Mouse (Mus musculus) intestine, embryonic 16.5 days (tissue): ENCODE results near the gene Ppp4r3b. TPM values are rescaled to one million over a fixed set of nuclear protein-coding genes. Genes with fewer than 3 reads are reported as not detected.

Experiments
- ATAC-seq: fragments of 200-750 bp; cut with Nextera tagmentation; 2 replicates; pipeline ENCODE4 v1.8.0; 2017; ENCODE audit warnings: moderate TSS enrichment, moderate library complexity
- H3K27ac ChIP-seq: fragments of 300-500 bp; sonication (generic); 2 replicates; pipeline ENCODE4 v1.5.1; 2014; ENCODE audit warnings: mild to moderate bottlenecking, low read length
- H3K27me3 ChIP-seq: fragments of 300-500 bp; sonication (generic); replicated peaks from 2 replicates; pipeline ENCODE4 v1.6.1; 2014; ENCODE audit warnings: low read length, control low read depth, mixed read lengths; ENCODE audit not compliant: control insufficient read depth, insufficient read depth
- H3K36me3 ChIP-seq: fragments of 300-500 bp; sonication (generic); 2 replicates; pipeline ENCODE4 v1.6.1; 2014; ENCODE audit warnings: low read length, control low read depth; ENCODE audit not compliant: control insufficient read depth, insufficient read depth
- H3K4me1 ChIP-seq: fragments of 300-500 bp; sonication (generic); 2 replicates; pipeline ENCODE4 v1.6.1; 2014; ENCODE audit warnings: low read length, control low read depth, mixed read lengths; ENCODE audit not compliant: control insufficient read depth, insufficient read depth
- H3K4me2 ChIP-seq: fragments of 300-500 bp; sonication (generic); 2 replicates; pipeline ENCODE4 v1.6.1; 2014; ENCODE audit warnings: low read depth, low read length, control low read depth
- H3K4me3 ChIP-seq: fragments of 300-500 bp; sonication (generic); 2 replicates; pipeline ENCODE4 v1.5.1; 2014; ENCODE audit warnings: mild to moderate bottlenecking, low read length
- H3K9ac ChIP-seq: fragments of 300-500 bp; sonication (generic); 2 replicates; pipeline ENCODE4 v1.6.1; 2014; ENCODE audit warnings: low read depth, low read length
- H3K9me3 ChIP-seq: fragments of 300-500 bp; sonication (generic); 2 replicates; pipeline ENCODE4 v1.6.1; 2016; ENCODE audit warnings: low read length, control low read depth; ENCODE audit not compliant: control insufficient read depth
- WGBS: fragments of 180-500 bp; shearing (Covaris S2); extraction: QIAGEN DNeasy Blood & Tissue Kit; methylation state at CpG from one replicate; pipeline ENCODE4 v1.1.7; 2014; 5-methylcytosine and 5-hydroxymethylcytosine counted together
- polyA plus RNA-seq: library from polyadenylated mRNA; unstranded; fragments of >200 nt; fragmentation: Nextera tagmentation; extraction: Ambion mirVana; gene quantifications from 2 replicates; pipeline ENCODE4 v1.2.1, GENCODE M21; 2015

Gene Ppp4r3b
- 74.7 and 78.0 TPM in 2 replicates for polyA plus RNA-seq

GRCm38 (mm10) chr11:29172563-29173124, at the start of gene Ppp4r3b:
Gene Ppp4r3b, plus strand, starts transcription at chr11:29172890.
- Histone ChIP-seq H3K36me3 (no peaks in the 10 kb centered on the region), H3K27me3 (no peaks in the 10 kb centered on the region), H3K9me3 (no peaks in the 10 kb centered on the region), H3K4me2 (peak within 1 kb of the TSS; percentile 81), H3K4me3 (peak within 1 kb of the TSS; percentile 98), H3K27ac (peak within 1 kb of the TSS; percentile 95), H3K4me1 (peaks cover 8% of the 10 kb centered on the region), H3K9ac (peak within 1 kb of the TSS; percentile 99)
- ATAC-seq: peak; percentile 97
- under 1% methylated on average over 50 of the region's 50 CpGs for WGBS

DNA sequence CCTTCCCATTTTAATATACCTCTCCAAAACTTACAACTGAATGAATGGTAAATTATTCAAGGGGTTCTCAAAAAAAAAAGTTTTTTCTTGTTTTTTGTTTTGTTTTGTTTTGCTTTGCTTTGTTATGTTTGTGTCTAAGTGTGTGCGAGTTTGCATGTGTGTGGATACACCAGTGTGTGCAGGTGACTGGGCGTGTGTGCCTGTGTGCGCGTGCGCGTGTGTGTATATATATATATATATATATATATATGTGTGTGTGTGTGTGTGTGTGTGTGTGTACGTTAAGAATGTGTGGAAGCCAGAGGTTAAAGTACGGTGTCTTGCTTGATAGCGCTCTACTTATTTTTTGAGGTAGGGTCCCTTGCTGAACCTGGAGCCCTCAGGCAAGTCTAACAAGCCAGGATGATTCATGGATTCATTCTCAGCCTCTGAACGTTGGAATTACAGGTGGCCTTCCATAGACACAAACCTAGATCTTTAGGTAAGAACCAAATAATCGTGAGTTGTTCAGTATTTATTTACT, 42.8 kb upstream of the Ppp4r3b start:
- ATAC-seq: peak; percentile 56
- no peaks in the 10 kb centered on the region for H3K27me3 ChIP-seq
- peak overlapping the region; percentile 81 for H3K4me3 ChIP-seq
- H3K9ac ChIP-seq: peak overlapping the region; percentile 54
- peak overlapping the region; percentile 47 for H3K4me2 ChIP-seq
- no peaks in the 10 kb centered on the region for H3K36me3 ChIP-seq
- no peak overlapping the region for H3K27ac ChIP-seq
- no peaks in the 10 kb centered on the region for H3K9me3 ChIP-seq
- 59% methylated on average over 11 of the region's 11 CpGs for WGBS
- H3K4me1 ChIP-seq: peaks cover 3% of the 10 kb centered on the region; the same call in 1 of the 2 replicates

DNA sequence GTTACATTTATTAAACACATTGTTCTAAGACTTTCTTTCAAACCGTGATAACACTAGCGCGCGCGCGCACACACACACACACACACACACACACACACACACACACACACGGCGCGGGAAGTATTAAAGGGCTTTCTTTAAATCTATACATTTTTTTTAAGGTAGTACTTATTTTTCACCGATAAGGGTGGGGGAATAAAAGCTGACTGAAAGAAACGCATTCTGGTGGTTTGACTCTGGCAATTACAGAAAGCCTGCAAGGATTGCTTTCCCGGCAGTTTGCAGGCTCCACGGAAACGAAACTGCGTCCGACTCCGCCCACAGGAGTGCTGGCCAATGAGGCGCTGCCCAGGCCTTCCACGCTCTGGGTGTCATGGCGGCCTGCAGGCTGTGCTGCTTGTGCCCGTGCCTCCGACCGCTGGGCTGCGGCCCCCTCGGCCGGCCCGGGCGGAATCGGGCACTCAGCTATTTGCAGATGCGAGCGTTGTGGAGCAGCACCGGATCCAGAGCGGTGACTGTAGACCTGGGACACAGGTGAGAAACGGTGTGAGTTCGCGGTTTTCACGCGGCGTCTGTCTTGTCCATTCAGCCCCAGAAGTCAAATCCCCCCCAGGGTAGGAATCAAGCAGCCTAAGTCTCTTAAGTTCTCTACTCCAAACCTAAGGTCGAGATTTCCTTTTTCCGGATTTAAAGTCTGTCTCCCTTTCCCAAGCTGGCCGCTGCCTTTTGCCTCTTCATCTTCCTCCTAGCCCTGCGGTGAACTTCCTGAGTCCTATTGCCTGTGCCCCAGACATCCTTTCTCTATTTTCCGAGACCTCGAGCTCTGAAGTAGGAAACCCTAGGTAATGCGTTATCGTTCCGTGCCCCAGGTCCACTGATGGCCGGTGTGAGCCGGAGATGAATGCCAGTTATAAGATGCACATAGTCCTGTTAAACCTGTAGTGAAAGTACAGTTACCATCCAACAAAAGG, 42.0 kb upstream of the Ppp4r3b start, which contains the start of gene Pnpt1:
Pnpt1 (plus strand) TSS at position 360 of the 971 bp plus-strand sequence.
- Histone ChIP-seq H3K4me1 (peaks cover 3% of the 10 kb centered on the region; the same call in 1 of the 2 replicates), H3K4me3 (peak within 1 kb of the TSS; percentile 81), H3K36me3 (no peaks in the 10 kb centered on the region), H3K27ac (peak within 1 kb of the TSS; percentile 45; the same call in 1 of the 2 replicates), H3K4me2 (peak within 1 kb of the TSS; percentile 53), H3K9me3 (no peaks in the 10 kb centered on the region), H3K27me3 (no peaks in the 10 kb centered on the region), H3K9ac (peak within 1 kb of the TSS; percentile 86)
- ATAC-seq: peak; percentile 100
- WGBS: 3% methylated on average over 50 of the region's 50 CpGs

DNA sequence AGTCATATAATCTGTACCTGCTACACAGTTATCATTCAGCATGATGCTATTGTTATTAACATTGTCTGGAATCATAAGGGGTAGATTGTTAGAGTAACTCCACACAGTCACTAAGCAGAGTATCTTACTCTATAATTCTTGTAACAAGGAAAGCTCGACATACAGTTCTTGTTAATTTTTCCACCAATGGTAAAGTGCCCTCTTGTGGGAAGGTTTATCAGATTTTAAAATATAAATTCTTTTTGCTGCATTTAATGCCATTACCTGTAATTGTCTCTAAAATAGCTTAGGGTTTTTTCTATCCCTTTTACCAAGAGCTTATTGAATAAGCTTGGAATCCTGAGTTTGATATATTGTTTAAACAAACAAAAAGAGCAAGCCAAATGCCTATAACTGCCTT, 32.0 kb upstream of the Ppp4r3b start:
- no peaks in the 10 kb centered on the region for H3K4me1 ChIP-seq
- no peak overlapping the region for H3K9ac ChIP-seq
- H3K9me3 ChIP-seq: no peaks in the 10 kb centered on the region
- H3K27me3 ChIP-seq: no peaks in the 10 kb centered on the region
- ATAC-seq: no peak
- H3K4me3 ChIP-seq: no peak overlapping the region
- whole genome bisulfite sequencing: 60% methylated on average over 1 of the region's 1 CpGs
- H3K27ac ChIP-seq: no peak overlapping the region
- H3K36me3 ChIP-seq: no peaks in the 10 kb centered on the region
- H3K4me2 ChIP-seq: no peak overlapping the region

DNA sequence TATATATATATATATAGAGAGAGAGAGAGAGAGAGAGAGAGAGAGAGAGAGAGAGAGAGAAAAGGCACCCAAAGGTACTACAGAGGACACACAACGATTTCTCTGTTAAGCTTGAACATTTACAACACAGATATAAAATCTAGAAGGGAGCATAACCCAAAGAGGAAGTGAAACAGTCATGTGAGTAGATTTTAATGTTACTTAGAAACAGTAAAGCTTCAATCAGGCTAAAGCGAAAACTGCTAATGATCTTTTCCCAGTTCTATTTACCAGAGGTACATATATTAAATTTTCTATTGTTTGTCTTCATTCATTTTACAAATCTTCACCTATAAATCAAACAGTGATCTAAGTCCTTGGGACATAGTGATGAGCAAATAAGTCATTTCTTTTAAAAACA, 23.8 kb upstream of the Ppp4r3b start:
- no peaks in the 10 kb centered on the region for H3K4me1 ChIP-seq
- H3K9me3 ChIP-seq: no peaks in the 10 kb centered on the region
- H3K36me3 ChIP-seq: 0 out of 2 replicates have a peak, but pooled peaks cover 2% of the 10 kb centered on the region
- 89% methylated on average over 2 of the region's 2 CpGs for WGBS
- no peak for ATAC-seq
- H3K4me2 ChIP-seq: no peak overlapping the region
- no peak overlapping the region for H3K9ac ChIP-seq
- no peak overlapping the region for H3K4me3 ChIP-seq
- no peaks in the 10 kb centered on the region for H3K27me3 ChIP-seq
- no peak overlapping the region for H3K27ac ChIP-seq

DNA sequence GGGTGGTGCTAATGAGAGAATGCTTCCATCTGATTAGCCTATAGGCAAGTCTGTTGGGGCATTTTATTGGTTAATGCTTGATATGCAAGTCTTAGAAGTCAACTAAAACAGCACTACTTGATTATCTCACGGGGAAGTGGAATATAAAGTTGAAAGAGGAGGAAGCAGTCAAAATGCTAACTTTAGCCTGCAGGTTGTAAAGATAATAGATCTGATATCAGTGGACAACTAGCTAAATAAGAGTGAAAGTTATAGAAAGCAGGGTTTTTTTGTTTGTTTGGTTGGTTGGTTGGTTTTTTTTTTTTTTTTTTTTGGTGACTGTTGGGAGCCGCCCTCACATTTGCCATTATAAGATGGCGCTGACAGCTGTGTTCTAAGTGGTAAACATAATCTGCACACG, 9.1 kb upstream of the Ppp4r3b start:
- 88% methylated on average over 4 of the region's 4 CpGs for WGBS
- Histone ChIP-seq H3K9me3 (no peaks in the 10 kb centered on the region), H3K4me2 (no peak overlapping the region), H3K36me3 (no peaks in the 10 kb centered on the region), H3K27ac (no peak overlapping the region), H3K4me3 (no peak overlapping the region), H3K27me3 (no peaks in the 10 kb centered on the region), H3K4me1 (no peaks in the 10 kb centered on the region), H3K9ac (no peak overlapping the region)
- ATAC-seq: no peak

- peaks cover 8% of the 10 kb centered on the region for H3K4me1 ChIP-seq
- ATAC-seq: peak; percentile 61
- H3K9ac ChIP-seq: peak overlapping the region; percentile 73
- WGBS: under 1% methylated on average over 34 of the region's 34 CpGs
- peak overlapping the region; percentile 98 for H3K4me3 ChIP-seq
- H3K4me2 ChIP-seq: peak overlapping the region; percentile 81
- H3K9me3 ChIP-seq: no peaks in the 10 kb centered on the region
- H3K27ac ChIP-seq: peak overlapping the region; percentile 82
- no peaks in the 10 kb centered on the region for H3K27me3 ChIP-seq
- H3K36me3 ChIP-seq: no peaks in the 10 kb centered on the region
These were observed 715 bp upstream of the Ppp4r3b start for GRCm38 (mm10) chr11:29171959-29172391.

GRCm38 (mm10) chr11:29173125-29173631, 488 bp downstream of the Ppp4r3b start:
- peak; percentile 71 for ATAC-seq
- Histone ChIP-seq H3K4me1 (peaks cover 8% of the 10 kb centered on the region), H3K36me3 (no peaks in the 10 kb centered on the region), H3K9me3 (no peaks in the 10 kb centered on the region), H3K9ac (peak overlapping the region; percentile 99), H3K27me3 (no peaks in the 10 kb centered on the region), H3K4me2 (peak overlapping the region; percentile 75), H3K27ac (peak overlapping the region; percentile 95), H3K4me3 (peak overlapping the region; percentile 98)
- WGBS: under 1% methylated on average over 38 of the region's 38 CpGs
